Mouse (Mus musculus): Measurements from ENCODE around the gene Dnajc8.
"Not testable (repeated sequence)": the region's sequence is repeated elsewhere in the genome, so short reads cannot be mapped to it uniquely, and the experiment has no call there.

Gene Dnajc8

GRCm38 (mm10) chr4:132515369-132516155 lies 19.8 kb upstream of the Dnajc8 start:
- DNase-seq: peak; percentile 97

GRCm38 (mm10) chr4:132518066-132518465 lies 17.3 kb upstream of the Dnajc8 start:
- no peak for DNase-seq

DNA sequence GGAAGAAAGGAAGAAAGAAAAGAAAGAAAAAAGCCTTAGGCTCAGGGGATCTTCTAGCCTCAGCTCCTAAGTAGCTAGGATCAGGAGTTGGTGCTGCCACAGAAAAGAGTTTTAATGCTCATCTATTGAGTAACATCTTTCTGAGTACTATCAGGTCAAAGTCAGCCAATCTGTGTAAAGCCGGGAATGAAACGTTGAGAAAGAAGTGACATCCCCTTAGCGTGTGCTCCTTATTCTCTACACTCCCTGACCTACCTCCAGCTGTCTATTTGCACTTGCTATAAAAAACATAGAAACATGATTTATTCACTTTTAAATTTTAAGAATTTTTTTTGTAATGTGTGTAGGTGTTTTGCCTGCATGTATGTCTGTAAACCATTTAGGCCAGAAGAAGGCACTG lies 16.2 kb upstream of the Dnajc8 start:
- no peak for DNase-seq

DNA sequence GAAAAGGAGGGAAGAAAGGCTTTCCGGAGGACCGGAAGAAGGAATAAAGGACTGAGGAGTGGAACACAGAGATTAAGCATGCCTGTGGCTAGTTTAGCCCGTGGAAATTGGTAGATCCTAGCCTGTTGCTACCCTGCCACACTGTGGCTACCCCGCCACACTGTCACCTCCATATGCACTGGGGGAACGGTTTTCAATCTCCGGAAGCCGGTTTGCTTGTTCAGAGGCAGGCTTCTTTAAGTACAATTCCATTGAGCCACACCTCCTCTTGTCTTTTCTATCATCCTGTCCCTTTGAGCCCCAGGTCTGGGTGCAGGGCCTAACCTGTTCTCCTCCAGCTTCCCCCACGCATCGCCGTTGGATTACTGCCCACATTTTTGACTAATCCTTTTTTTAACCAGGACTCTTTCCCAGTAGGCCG lies 11.0 kb upstream of the Dnajc8 start:
- no peak for DNase-seq

- DNase-seq: no peak
Measured at GRCm38 (mm10) chr4:132524808-132525207, 10.5 kb upstream of the Dnajc8 start.

DNA sequence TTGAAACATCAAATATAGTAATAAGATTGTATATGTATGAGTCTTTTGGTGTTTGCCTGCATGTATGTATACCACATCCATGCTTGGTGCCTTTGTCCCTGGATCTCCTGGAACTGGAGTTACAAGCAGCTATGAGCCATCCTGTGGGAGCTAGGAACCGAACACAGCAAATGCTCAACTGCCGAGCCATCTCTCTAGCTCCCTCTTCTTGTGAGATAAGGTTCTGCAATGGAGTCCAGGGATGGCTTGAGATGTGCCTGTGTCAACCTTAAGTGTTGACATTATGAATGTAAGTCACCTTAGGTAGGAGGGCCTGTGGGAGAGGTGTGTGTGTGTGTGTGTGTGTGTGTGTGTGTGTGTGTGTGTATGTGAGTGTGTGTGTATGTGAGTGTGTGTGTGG lies 8.7 kb upstream of the Dnajc8 start:
- DNase-seq: peak; percentile 33

DNA sequence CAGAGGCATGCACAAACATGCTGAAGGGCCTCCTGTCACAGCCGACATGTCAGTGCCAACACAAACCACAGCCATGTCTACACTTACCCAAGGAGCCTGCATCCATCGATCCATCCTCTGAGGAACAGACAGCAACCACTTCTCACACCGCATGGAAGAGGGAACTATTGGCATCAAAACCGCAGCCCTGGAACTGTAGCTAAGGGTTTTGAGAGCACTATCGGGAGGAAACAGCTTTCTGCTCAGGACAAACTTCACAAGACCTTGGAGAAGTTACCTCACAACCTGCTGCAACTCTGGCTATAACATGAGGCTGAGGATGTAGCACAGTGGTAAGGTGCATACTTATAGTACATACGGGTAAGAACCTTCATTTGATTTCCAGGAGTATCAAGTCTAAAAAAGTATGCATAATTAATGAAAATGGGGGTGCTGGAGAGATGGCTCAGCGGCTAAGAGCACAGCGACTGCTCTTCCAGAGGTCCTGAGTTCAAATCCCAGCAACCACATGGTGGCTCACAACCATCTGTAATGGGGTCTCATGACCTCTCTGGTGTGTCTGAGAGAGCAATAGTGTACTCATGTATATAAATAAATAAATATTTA lies 7.3 kb upstream of the Dnajc8 start:
- DNase-seq: no peak

- DNase-seq: no peak
Measured at GRCm38 (mm10) chr4:132529344-132529743, 6.0 kb upstream of the Dnajc8 start.

- DNase-seq: no peak
Measured at GRCm38 (mm10) chr4:132530033-132530804, 5.1 kb upstream of the Dnajc8 start.

- DNase-seq: peak; percentile 35
Measured at GRCm38 (mm10) chr4:132532496-132532895, 2.9 kb upstream of the Dnajc8 start.

- DNase-seq: peak; percentile 96
Measured at GRCm38 (mm10) chr4:132532981-132533916, 2.1 kb upstream of the Dnajc8 start, which contains the start of gene Atpif1. Gene Atpif1, minus strand, starts transcription at chr4:132533659.

DNA sequence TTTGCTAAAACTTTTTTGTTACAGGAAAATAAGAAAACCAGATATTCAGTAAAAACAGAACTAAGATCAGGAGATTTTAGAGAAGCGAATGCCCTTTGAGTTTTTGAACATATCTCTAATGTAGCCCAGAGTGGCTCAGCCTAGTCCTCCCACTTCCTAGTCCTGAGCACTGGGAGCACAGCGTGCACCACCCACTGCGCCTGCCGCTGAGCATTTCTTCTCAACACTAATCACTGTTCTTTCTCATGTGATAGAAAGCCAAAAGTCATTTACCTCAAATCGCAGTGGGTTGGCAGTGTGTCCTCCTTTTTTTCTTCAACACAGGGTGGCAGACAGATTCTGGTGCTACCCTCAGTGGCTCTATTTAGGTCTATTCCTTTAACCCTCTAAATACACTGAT lies 4.1 kb downstream of the Dnajc8 start:
- no peak for DNase-seq

DNA sequence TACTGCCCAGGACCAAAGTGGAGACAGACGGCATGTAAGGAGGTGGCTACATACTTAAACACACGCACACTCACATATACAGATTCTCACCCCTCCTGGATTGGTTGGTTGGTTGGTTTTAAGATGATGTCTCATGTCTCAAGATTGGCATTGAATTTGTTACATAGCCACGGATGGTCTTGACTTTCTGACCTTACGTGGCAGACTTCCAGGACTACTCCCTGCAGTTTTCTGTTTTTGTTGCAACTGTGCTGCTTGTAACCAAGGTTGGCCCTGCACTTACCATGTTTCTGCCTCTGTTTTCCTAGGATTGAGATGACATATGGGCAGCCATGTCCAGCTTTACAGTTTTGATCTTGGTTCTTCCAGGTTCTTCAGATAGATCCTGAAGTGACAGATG lies 6.1 kb downstream of the Dnajc8 start:
- no peak for DNase-seq

GRCm38 (mm10) chr4:132542724-132543123 lies 7.4 kb downstream of the Dnajc8 start:
- no peak for DNase-seq

- peak; percentile 80 for DNase-seq
Measured at GRCm38 (mm10) chr4:132545851-132546250, 10.5 kb downstream of the Dnajc8 start.

DNA sequence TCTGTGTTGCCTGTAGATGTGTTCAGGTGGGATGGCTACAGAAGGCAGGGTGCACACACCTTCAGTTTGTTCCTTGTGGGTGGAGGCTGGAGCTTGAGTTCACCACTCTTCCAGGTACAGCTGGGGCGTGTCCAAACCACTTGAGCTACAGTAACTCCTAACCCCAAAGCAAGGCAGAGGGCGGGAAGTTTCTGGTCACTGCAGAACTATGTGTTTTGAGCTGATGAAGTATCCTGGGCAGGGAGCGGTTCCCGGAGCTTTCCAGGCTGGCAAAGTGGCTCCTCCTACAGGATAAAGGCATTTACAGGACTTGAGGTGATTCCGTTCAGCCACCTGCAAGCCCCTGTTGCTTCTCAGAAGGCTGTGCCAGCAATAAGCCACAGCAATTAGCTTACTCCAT lies 18.9 kb downstream of the Dnajc8 start:
- no peak for DNase-seq

- DNase-seq: no peak
Measured at GRCm38 (mm10) chr4:132554653-132555052, 19.3 kb downstream of the Dnajc8 start.

DNA sequence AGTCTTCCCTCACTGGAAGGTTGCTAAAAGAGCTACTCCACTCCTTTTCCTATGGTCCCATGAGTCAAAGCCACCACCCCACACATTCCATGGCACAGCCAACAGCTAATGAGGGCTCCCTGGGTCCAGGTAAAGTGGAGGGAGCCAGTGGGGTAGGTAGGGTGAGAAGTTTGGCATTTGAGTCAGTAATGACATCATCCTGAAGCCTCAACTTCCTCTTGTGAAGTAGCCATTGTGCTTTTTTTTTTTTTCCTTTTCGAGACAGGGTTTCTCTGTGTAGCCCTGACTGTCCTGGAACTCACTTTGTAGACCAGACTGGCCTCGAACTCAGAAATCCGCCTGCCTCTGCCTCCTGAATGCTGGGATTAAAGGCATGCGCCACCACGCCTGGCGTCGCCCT lies 20.2 kb downstream of the Dnajc8 start:
- not testable (repeated sequence) for DNase-seq

DNA sequence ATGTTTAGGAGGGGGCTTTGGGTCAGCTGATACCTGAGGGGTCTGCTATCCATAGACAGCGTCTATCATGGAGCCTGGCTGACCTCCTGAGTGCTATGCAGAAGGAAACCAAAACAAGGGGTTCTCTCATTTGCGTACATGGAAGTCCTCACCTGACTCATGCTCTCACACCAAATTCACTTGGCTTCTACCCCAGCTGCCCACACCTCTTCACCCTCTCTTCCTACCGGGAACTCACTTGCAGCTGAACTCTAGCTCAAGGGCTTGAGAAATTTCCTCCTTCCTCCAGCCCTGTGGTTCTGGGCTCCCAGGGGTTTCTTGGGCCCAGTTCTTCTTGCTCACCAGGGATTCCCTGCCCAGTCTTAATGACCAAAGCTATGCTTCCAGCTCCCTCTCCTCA lies 27.9 kb downstream of the Dnajc8 start:
- no peak for DNase-seq

- DNase-seq: no peak
Measured at GRCm38 (mm10) chr4:132563965-132564364, 28.6 kb downstream of the Dnajc8 start, which contains the start of gene Ptafr. Gene Ptafr, plus strand, starts transcription at chr4:132564067.

DNA sequence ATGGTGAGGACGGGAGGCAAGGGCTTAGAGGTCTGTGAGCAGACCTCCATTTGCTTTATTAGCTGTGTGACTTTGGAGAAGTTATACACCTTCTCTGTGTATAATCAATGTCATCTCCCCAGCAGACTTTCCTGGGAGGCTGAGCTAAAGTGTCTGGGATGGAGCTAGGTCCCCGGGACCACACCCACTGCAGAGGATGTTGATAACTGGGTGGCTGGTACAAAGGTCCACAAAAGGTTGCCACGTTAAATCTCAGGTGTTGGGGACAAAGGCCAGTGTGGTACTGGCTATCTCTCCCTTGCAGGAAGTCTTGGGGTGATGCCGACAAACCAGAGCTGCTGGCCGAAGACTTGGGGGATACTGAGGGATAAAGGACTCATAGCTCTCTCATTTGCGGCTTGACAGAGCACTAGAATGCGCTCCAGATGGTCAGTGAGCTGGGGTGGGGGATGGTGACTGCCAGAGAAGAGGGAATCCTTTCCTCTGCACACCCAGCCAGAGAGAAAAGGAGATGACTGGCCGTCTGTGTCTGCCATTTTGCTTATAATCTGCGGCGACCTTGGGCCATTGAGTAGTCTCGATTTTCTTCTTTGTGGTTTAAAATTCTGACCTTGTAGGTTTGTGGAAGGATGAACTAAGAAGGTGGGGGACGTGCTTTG lies 29.9 kb downstream of the Dnajc8 start:
- DNase-seq: peak; percentile 15

- DNase-seq: peak; percentile 6
Measured at GRCm38 (mm10) chr4:132567361-132567779, 32.0 kb downstream of the Dnajc8 start.

Data from retina, postnatal 1 day (tissue).